Mouse (Mus musculus) ES-Bruce4 (cell line): Measurements from ENCODE around the gene Sox2.

Source experiments
- CTCF ChIP-seq: IDR thresholded peaks from one replicate; pipeline ENCODE4 v1.8.1; 2011; ENCODE audit warnings: low read depth, low read length
- POLR2A ChIP-seq: IDR thresholded peaks from one replicate; pipeline ENCODE4 v1.8.1; 2011; ENCODE audit warnings: low read length; ENCODE audit not compliant: insufficient read depth

DNA sequence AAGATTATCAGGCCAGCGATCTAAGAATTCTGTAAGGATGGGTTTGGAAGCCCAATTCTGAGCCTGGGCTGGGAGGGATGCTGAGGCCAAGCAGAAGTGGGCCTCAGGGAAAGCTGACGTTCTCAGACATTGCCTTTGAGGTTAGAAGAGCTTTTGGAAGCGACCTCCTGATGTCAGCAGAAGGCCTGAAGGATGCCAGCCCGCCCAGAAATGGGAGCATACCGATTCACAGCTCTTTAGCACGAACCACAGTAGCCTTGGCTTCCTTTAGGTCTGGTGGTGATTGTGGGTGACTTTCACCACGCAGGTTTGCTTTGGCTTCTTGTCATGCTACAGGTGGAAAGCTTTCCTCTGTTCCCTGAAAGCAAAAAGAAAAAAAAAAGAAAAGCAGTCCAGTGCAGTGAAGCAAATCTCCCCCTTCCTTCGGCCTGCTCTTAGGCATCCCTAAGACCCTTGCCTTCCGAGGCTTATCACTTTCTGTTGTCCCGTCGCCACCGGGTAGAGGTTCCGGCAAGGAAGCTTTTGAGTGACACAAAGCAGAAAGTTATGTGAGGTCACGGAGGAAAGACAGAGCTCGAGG, 6.6 kb upstream of the Sox2 start:
- no peak for TF ChIP-seq CTCF
- TF ChIP-seq POLR2A, result no peak
